Mouse (Mus musculus): ENCODE data around the gene Kcnh1. TPM values are rescaled to one million over a fixed set of nuclear protein-coding genes. Genes with fewer than 3 reads are reported as not detected.
A peak's percentile ranks its signal among the peaks of the same experiment; 100 is the strongest.

Gene Kcnh1
- total RNA-seq, 2 experiments from 2014 or later = 35.0 to 36.4 TPM

- DNase-seq (ENCODE audit: low spot score in 2 of 2) = no peak
Observed at GRCm38 (mm10) chr1:192315392-192316070, 125.0 kb downstream of the Kcnh1 start.

GRCm38 (mm10) chr1:192324223-192324622 lies 133.6 kb downstream of the Kcnh1 start:
- no peak for DNase-seq (ENCODE audit: low spot score in 2 of 2)

GRCm38 (mm10) chr1:192327052-192327451 lies 136.5 kb downstream of the Kcnh1 start:
- no peak for DNase-seq (ENCODE audit: low spot score in 2 of 2)

- no peak for DNase-seq (ENCODE audit: low spot score in 2 of 2)
Observed at GRCm38 (mm10) chr1:192331207-192331606, 140.6 kb downstream of the Kcnh1 start.

GRCm38 (mm10) chr1:192336029-192336428 lies 145.5 kb downstream of the Kcnh1 start:
- DNase-seq (ENCODE audit: low spot score in 2 of 2) = no peak

- no peak for DNase-seq (ENCODE audit: low spot score in 2 of 2)
Observed at GRCm38 (mm10) chr1:192339361-192340077, 148.9 kb downstream of the Kcnh1 start.

GRCm38 (mm10) chr1:192341774-192342173 lies 151.2 kb downstream of the Kcnh1 start:
- DNase-seq (ENCODE audit: low spot score in 2 of 2) = peak; percentile 29 to 59

- DNase-seq (ENCODE audit: low spot score in 2 of 2) = no peak
Observed at GRCm38 (mm10) chr1:192343996-192344395, 153.4 kb downstream of the Kcnh1 start.

GRCm38 (mm10) chr1:192347327-192347726 lies 156.8 kb downstream of the Kcnh1 start:
- no peak for DNase-seq (ENCODE audit: low spot score in 2 of 2)

- no peak for DNase-seq (ENCODE audit: low spot score in 2 of 2)
Observed at GRCm38 (mm10) chr1:192356231-192356630, 165.7 kb downstream of the Kcnh1 start.

- DNase-seq (ENCODE audit: low spot score in 2 of 2) = no peak
Observed at GRCm38 (mm10) chr1:192359212-192359611, 168.6 kb downstream of the Kcnh1 start.

GRCm38 (mm10) chr1:192368336-192368735 lies 177.8 kb downstream of the Kcnh1 start:
- peak in 1 of 2 experiments; percentile 27 for DNase-seq (ENCODE audit: low spot score in 2 of 2)

GRCm38 (mm10) chr1:192371943-192372614 lies 181.5 kb downstream of the Kcnh1 start:
- DNase-seq (ENCODE audit: low spot score in 2 of 2) = no peak

GRCm38 (mm10) chr1:192378546-192379075 lies 188.0 kb downstream of the Kcnh1 start:
- DNase-seq (ENCODE audit: low spot score in 2 of 2) = no peak

GRCm38 (mm10) chr1:192380596-192381041 lies 190.0 kb downstream of the Kcnh1 start:
- DNase-seq (ENCODE audit: low spot score in 2 of 2) = no peak

- no peak for DNase-seq (ENCODE audit: low spot score in 2 of 2)
Observed at GRCm38 (mm10) chr1:192387624-192388023, 197.1 kb downstream of the Kcnh1 start.

- DNase-seq (ENCODE audit: low spot score in 2 of 2) = no peak
Observed at GRCm38 (mm10) chr1:192391041-192391440, 200.5 kb downstream of the Kcnh1 start.

- no peak for DNase-seq (ENCODE audit: low spot score in 2 of 2)
Observed at GRCm38 (mm10) chr1:192392232-192392631, 201.7 kb downstream of the Kcnh1 start.

- DNase-seq (ENCODE audit: low spot score in 2 of 2) = no peak
Observed at GRCm38 (mm10) chr1:192399667-192400490, 209.3 kb downstream of the Kcnh1 start.

GRCm38 (mm10) chr1:192400991-192401390 lies 210.4 kb downstream of the Kcnh1 start:
- no peak for DNase-seq (ENCODE audit: low spot score in 2 of 2)

All from layer of hippocampus, adult 18-20 months (tissue).